Mouse (Mus musculus) lung, postnatal 0 days (tissue): Measurements from ENCODE around the gene Ppp1r15a. TPM values are rescaled to one million over a fixed set of nuclear protein-coding genes. Genes with fewer than 3 reads are reported as not detected.
"Not testable (repeated sequence)": the region's sequence is repeated elsewhere in the genome, so short reads cannot be mapped to it uniquely, and the experiment has no call there.

Experiments used
- ATAC-seq: fragments of 200-750 bp; cut with Nextera tagmentation; 2 replicates; pipeline ENCODE4 v1.8.0; 2017; ENCODE audit warnings: moderate library complexity
- DNase-seq: peaks from one replicate; pipeline ENCODE4 v3.0.0-alpha.2; 2016; ENCODE audit warnings: low spot score
- H3K27ac ChIP-seq: fragments of 300-500 bp; sonication (generic); 2 replicates; pipeline ENCODE4 v1.5.1; 2014; ENCODE audit warnings: antibody characterized with exemption, mild to moderate bottlenecking, low read length, mixed read lengths
- H3K27me3 ChIP-seq: fragments of 300-500 bp; sonication (generic); replicated peaks from 2 replicates; pipeline ENCODE4 v1.6.1; 2014; ENCODE audit warnings: low read length, mixed read lengths; ENCODE audit not compliant: insufficient read depth
- H3K36me3 ChIP-seq: fragments of 300-500 bp; sonication (generic); 2 replicates; pipeline ENCODE4 v1.6.1; 2014; ENCODE audit warnings: low read length, mixed read lengths; ENCODE audit not compliant: insufficient read depth
- H3K4me1 ChIP-seq: fragments of 300-500 bp; sonication (generic); 2 replicates; pipeline ENCODE4 v1.6.1; 2014; ENCODE audit warnings: antibody characterized with exemption, low read depth, low read length, mixed read lengths; ENCODE audit not compliant: insufficient read depth
- H3K4me2 ChIP-seq: fragments of 300-500 bp; sonication (generic); replicated peaks from 2 replicates; pipeline ENCODE4 v1.6.1; 2014; ENCODE audit warnings: low read depth, mild to moderate bottlenecking, low read length, moderate library complexity, mixed read lengths
- H3K4me3 ChIP-seq: fragments of 300-500 bp; sonication (generic); 2 replicates; pipeline ENCODE4 v1.5.1; 2014; ENCODE audit warnings: low read depth, low read length
- H3K9ac ChIP-seq: fragments of 300-500 bp; sonication (generic); replicated peaks from 2 replicates; pipeline ENCODE4 v1.6.1; 2014; ENCODE audit warnings: low read depth, mild to moderate bottlenecking
- H3K9me3 ChIP-seq: fragments of 300-500 bp; sonication (generic); 2 replicates; pipeline ENCODE4 v1.6.1; 2016; ENCODE audit warnings: low read length, mixed read lengths
- CTCF ChIP-seq: IDR thresholded peaks from 2 replicates; pipeline ENCODE4 v1.5.1; 2016; ENCODE audit warnings: antibody characterized with exemption, mild to moderate bottlenecking
- EP300 ChIP-seq: IDR thresholded peaks from 2 replicates; pipeline ENCODE4 v1.6.1; 2016; ENCODE audit warnings: antibody characterized with exemption, mild to moderate bottlenecking, control low read depth
- WGBS: fragments of 180-500 bp; shearing (Covaris S2); extraction: QIAGEN DNeasy Blood & Tissue Kit; methylation state at CpG from one replicate; pipeline ENCODE4 v1.1.7; 2014; 5-methylcytosine and 5-hydroxymethylcytosine counted together
- polyA plus RNA-seq: library from polyadenylated mRNA; unstranded; fragments of >200 nt; fragmentation: Nextera tagmentation; extraction: Ambion mirVana; gene quantifications from 2 replicates; pipeline ENCODE4 v1.2.1, GENCODE M21; 2015

Ppp1r15a gene
- polyA plus RNA-seq, 1 experiment from 2014 or later, result 36.6 TPM

DNA sequence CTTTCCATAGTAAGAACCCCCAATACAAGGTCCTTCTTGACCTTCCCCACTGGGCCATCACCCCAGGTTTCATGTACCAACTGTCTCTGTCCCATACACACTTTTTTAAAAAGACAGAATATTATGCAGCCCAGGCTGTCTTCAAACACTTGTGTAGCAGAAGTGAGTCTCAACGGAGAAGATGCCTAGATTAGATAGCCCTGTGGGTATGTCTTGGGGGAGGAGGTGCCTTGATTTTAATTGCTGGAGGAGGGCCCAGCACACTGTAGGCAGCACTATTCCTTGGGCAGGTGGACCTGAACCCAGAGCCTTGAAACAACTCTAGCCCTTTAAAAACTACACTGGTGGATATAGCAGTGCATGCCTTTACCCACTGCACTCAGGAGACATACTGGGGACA, 43.9 kb downstream of the Ppp1r15a start:
- Histone ChIP-seq H3K27me3 (no peaks in the 10 kb centered on the region), H3K4me2 (no peak overlapping the region), H3K27ac (no peak overlapping the region), H3K4me3 (no peak overlapping the region), H3K9me3 (no peaks in the 10 kb centered on the region), H3K36me3 (no peaks in the 10 kb centered on the region), H3K4me1 (no peaks in the 10 kb centered on the region), H3K9ac (no peak overlapping the region)
- TF ChIP-seq CTCF (no peak), EP300 (no peak)
- ATAC-seq, result no peak
- WGBS, result 83% methylated on average over 1 of the region's 1 CpGs
- DNase-seq, result no peak

DNA sequence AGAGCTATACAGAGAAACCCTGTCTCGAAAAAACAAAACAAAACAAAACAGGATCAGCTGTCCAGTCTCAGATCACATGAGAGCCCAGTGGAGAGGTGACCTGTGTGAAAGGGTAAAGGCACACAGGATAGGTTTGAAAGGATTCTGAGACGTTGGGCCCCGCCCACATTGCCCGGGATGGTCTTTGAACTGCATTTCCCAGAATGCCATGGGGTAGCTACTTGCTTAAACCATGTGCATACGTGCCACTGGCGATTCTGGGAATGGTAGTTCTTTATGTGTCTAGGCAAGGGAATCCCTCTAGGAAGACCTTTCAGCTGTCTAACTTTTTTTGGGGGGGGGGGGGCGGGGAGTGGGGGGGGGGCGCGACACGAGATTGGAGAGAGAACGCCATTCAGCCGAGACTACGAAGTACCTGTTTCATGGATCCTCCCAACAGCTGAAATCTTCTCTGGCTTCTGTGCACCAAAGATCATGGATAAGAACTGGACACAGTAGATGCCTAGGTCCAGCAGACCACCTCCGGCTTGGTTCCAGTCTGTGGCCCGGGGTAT, 44.6 kb downstream of the Ppp1r15a start, which contains the start of gene Tulp2:
Tulp2 (plus strand) TSS at position 504 of the 554 bp plus-strand sequence.
- Histone ChIP-seq H3K27ac (no peak within 1 kb of the TSS), H3K4me2 (no peak within 1 kb of the TSS), H3K36me3 (no peaks in the 10 kb centered on the region), H3K4me3 (no peak within 1 kb of the TSS), H3K27me3 (no peaks in the 10 kb centered on the region), H3K9ac (no peak within 1 kb of the TSS), H3K4me1 (no peaks in the 10 kb centered on the region), H3K9me3 (no peaks in the 10 kb centered on the region)
- no peak for TF ChIP-seq EP300
- no peak for TF ChIP-seq CTCF
- DNase-seq (peak; percentile 68), ATAC-seq (peak; percentile 86)
- 50% methylated on average over 15 of the region's 15 CpGs for WGBS

GRCm38 (mm10) chr7:45480310-45480709, 45.8 kb downstream of the Ppp1r15a start:
- ATAC-seq, result not testable (repeated sequence)
- WGBS, result 59% methylated on average over 3 of the region's 4 CpGs

GRCm38 (mm10) chr7:45478774-45479173, 47.3 kb downstream of the Ppp1r15a start:
- no peak for ATAC-seq
- no peak for TF ChIP-seq EP300
- TF ChIP-seq CTCF, result no peak
- no peak overlapping the region for H3K4me2 ChIP-seq
- H3K36me3 ChIP-seq, result no peaks in the 10 kb centered on the region
- no peak overlapping the region for H3K9ac ChIP-seq
- H3K27ac ChIP-seq, result no peak overlapping the region
- H3K4me1 ChIP-seq, result 0 out of 2 replicates have a peak, but pooled peaks cover 2% of the 10 kb centered on the region
- no peak for DNase-seq
- no peaks in the 10 kb centered on the region for H3K27me3 ChIP-seq
- no peak overlapping the region for H3K4me3 ChIP-seq
- H3K9me3 ChIP-seq, result no peaks in the 10 kb centered on the region
- WGBS, result 95% methylated on average over 7 of the region's 7 CpGs

More at GRCm38 (mm10) chr7:45480310-45480709, 45.8 kb downstream of the Ppp1r15a start:
- not testable (repeated sequence) for H3K4me1 ChIP-seq, H3K4me2 ChIP-seq, H3K4me3 ChIP-seq, H3K27ac ChIP-seq, DNase-seq, H3K9ac ChIP-seq, H3K27me3 ChIP-seq, H3K36me3 ChIP-seq, H3K9me3 ChIP-seq

DNA sequence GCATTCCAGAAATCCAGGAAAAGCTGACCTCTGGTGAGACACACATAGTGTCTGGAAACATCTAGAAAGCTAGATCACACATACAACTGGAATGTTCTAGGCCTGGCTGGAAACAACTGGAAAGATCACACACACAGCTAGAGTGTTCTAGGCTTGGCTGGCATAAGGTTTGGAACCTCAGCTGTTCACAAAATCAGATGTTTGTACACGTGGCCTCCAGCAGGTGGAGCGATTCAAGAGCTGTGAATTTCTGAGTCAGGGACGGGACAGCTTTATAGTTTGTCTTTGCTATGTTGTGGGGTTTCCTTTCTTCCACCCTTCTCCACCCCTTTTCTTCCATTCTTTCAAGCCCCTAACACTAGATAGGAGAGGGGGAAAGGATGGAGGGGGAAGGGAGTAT, 49.1 kb downstream of the Ppp1r15a start:
- no peak for TF ChIP-seq EP300
- TF ChIP-seq CTCF, result peak; percentile 83
- H3K36me3 ChIP-seq, result no peaks in the 10 kb centered on the region
- H3K27ac ChIP-seq, result no peak overlapping the region
- H3K4me3 ChIP-seq, result no peak overlapping the region
- H3K4me2 ChIP-seq, result no peak overlapping the region
- no peak overlapping the region for H3K9ac ChIP-seq
- H3K9me3 ChIP-seq, result no peaks in the 10 kb centered on the region
- DNase-seq, result peak; percentile 84
- 4% methylated on average over 3 of the region's 3 CpGs for whole genome bisulfite sequencing
- ATAC-seq, result peak; percentile 52
- no peaks in the 10 kb centered on the region for H3K27me3 ChIP-seq
- 0 out of 2 replicates have a peak, but pooled peaks cover 2% of the 10 kb centered on the region for H3K4me1 ChIP-seq

DNA sequence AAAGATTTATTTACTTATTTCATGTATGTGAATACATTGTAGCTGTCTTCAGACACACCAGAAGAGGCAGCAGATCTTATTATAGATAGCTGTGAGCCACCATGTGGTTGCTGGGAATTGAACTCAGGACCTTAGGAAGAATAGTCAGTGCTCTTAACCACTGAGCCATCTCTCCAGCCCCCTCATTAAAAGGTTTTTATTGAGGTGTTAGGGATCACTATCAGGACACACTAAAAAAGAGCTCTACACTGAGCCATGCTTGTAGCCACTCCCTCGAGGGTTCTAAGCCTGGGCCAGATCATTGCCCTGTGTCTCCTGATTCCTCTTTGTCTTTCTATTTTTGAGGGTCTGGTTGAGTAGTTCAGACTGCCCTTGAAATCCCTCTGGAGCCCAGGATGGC, 49.6 kb downstream of the Ppp1r15a start:
- Histone ChIP-seq H3K4me3 (no peak overlapping the region), H3K9ac (no peak overlapping the region), H3K4me1 (0 out of 2 replicates have a peak, but pooled peaks cover 2% of the 10 kb centered on the region), H3K36me3 (no peaks in the 10 kb centered on the region), H3K27ac (no peak overlapping the region), H3K27me3 (no peaks in the 10 kb centered on the region), H3K9me3 (no peaks in the 10 kb centered on the region), H3K4me2 (no peak overlapping the region)
- 52% methylated on average over 1 of the region's 1 CpGs for WGBS
- ATAC-seq (no peak), DNase-seq (no peak)
- no peak for TF ChIP-seq CTCF
- TF ChIP-seq EP300, result no peak
